Mouse (Mus musculus) liver, embryonic 14.5 days (tissue): ENCODE measurements around the gene Alg14.

Source experiments
- CTCF ChIP-seq: IDR thresholded peaks from 2 replicates; pipeline ENCODE4 v1.5.1; 2016; ENCODE audit warnings: antibody characterized with exemption, low read depth, control low read depth
- EP300 ChIP-seq: IDR thresholded peaks from 2 replicates; pipeline ENCODE4 v1.6.1; 2016; ENCODE audit warnings: antibody characterized with exemption, low read depth

GRCm38 (mm10) chr3:121274010-121274409, 17.6 kb upstream of the Alg14 start:
- TF ChIP-seq CTCF = no peak
- TF ChIP-seq EP300 = no peak
